Mouse (Mus musculus) heart, embryonic 13.5 days (tissue): ENCODE results near the gene Foxa3. TPM values are rescaled to one million over a fixed set of nuclear protein-coding genes. Genes with fewer than 3 reads are reported as not detected.

Experiments used
- ATAC-seq: fragments of 200-750 bp; cut with Nextera tagmentation; 2 replicates; pipeline ENCODE4 v1.8.0; 2017; ENCODE audit warnings: moderate TSS enrichment; ENCODE audit not compliant: insufficient number of reproducible peaks, low FRiP score, low TSS enrichment; ENCODE audit errors: extremely low read depth
- H3K27ac ChIP-seq: fragments of 300-500 bp; sonication (generic); replicated peaks from 2 replicates; pipeline ENCODE4 v1.5.1; 2015; ENCODE audit warnings: moderate library complexity, mild to moderate bottlenecking, inconsistent platforms
- H3K27me3 ChIP-seq: fragments of 300-500 bp; sonication (generic); replicated peaks from 2 replicates; pipeline ENCODE4 v1.6.1; 2015; ENCODE audit warnings: mild to moderate bottlenecking, inconsistent platforms
- H3K36me3 ChIP-seq: fragments of 300-500 bp; sonication (generic); 2 replicates; pipeline ENCODE4 v1.6.1; 2015; ENCODE audit warnings: mild to moderate bottlenecking, inconsistent platforms
- H3K4me1 ChIP-seq: fragments of 300-500 bp; sonication (generic); 2 replicates; pipeline ENCODE4 v1.6.1; 2015; ENCODE audit warnings: inconsistent platforms
- H3K4me2 ChIP-seq: fragments of 300-500 bp; sonication (generic); 2 replicates; pipeline ENCODE4 v1.6.1; 2015; ENCODE audit warnings: inconsistent platforms, mild to moderate bottlenecking, moderate library complexity
- H3K4me3 ChIP-seq: fragments of 300-500 bp; sonication (generic); 2 replicates; pipeline ENCODE4 v1.5.1; 2015; ENCODE audit warnings: moderate library complexity, mild to moderate bottlenecking, inconsistent platforms
- H3K9ac ChIP-seq: fragments of 300-500 bp; sonication (generic); 2 replicates; pipeline ENCODE4 v1.6.1; 2015; ENCODE audit warnings: inconsistent platforms, mild to moderate bottlenecking, moderate library complexity
- H3K9me3 ChIP-seq: fragments of 300-500 bp; sonication (generic); 2 replicates; pipeline ENCODE4 v1.6.1; 2016; ENCODE audit warnings: inconsistent platforms
- whole genome bisulfite sequencing: fragments of 180-500 bp; shearing (Covaris S2); methylation state at CpG from one replicate; pipeline ENCODE4 v1.1.7; 2015; ENCODE audit warnings: mixed read lengths; 5-methylcytosine and 5-hydroxymethylcytosine counted together
- polyA plus RNA-seq: library from polyadenylated mRNA; unstranded; fragments of >200 nt; fragmentation: Nextera tagmentation; extraction: Ambion mirVana; gene quantifications from 2 replicates; pipeline ENCODE4 v1.2.1, GENCODE M21; 2015

Foxa3 gene
- polyA plus RNA-seq, 1 experiment from 2014 or later = 0.25 TPM

GRCm38 (mm10) chr7:18970956-18971355, 52.4 kb downstream of the Foxa3 start:
- Histone ChIP-seq H3K36me3 (no peaks in the 10 kb centered on the region), H3K4me3 (no peak overlapping the region), H3K27me3 (peaks cover 31% of the 10 kb centered on the region), H3K4me2 (no peak overlapping the region), H3K9me3 (no peaks in the 10 kb centered on the region), H3K9ac (no peak overlapping the region), H3K27ac (no peak overlapping the region), H3K4me1 (no peaks in the 10 kb centered on the region)
- WGBS = 78% methylated on average over 3 of the region's 3 CpGs
- ATAC-seq = no peak

- no peaks in the 10 kb centered on the region for H3K36me3 ChIP-seq
- H3K4me3 ChIP-seq = no peak overlapping the region
- H3K4me2 ChIP-seq = no peak overlapping the region
- no peak for ATAC-seq
- H3K9ac ChIP-seq = no peak overlapping the region
- no peak overlapping the region for H3K27ac ChIP-seq
- peaks cover 50% of the 10 kb centered on the region for H3K27me3 ChIP-seq
- no peaks in the 10 kb centered on the region for H3K9me3 ChIP-seq
- peaks cover 12% of the 10 kb centered on the region for H3K4me1 ChIP-seq
- WGBS = 12% methylated on average over 8 of the region's 8 CpGs
Observed at GRCm38 (mm10) chr7:18967603-18968002, 55.7 kb downstream of the Foxa3 start.

DNA sequence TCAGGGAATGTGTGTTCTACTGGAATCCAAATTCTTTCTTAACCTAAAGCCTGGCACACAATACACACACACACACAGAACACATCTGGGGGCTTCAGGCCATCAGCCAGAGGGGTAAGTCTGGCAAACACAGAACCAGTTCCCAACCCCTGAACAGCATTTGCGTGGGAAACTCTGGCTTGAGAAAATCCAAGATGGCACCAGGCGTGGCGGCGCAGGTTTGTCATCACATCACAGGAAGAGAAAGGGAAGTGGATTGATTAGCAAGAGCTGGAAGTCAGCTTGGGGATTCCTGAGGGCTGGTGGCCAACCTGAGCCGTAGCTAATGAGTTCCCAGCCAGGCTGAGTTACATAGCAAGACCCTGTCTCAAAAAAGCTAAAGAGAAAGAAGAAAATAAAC, 58.0 kb downstream of the Foxa3 start:
- no peak overlapping the region for H3K4me2 ChIP-seq

DNA sequence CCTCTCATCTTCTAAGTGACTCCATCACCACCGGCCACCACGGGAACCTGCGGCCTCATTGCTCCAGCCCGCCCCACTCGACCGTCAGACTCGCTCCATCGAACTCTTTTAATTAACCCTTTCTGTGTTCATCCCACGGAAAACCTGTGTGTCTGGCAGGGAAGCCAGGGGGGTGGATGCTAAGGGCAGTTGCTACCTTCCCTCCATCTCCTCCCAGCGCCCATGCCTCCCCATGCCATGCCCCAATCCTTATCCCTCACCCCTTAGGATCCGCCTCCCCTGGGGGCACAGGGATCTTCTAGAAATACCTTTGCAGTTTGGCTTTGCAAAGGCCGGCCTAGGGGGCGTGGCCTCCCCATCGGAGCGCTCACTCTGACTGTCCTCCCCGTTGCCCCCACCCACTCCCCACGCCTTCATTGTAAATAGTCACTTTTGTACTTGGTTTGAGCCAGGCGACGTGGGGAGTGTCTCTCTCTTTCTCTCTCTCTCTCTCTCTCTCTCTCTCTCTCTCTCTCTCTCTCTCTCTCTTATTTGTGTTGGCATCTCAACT, 60.0 kb downstream of the Foxa3 start:
- Histone ChIP-seq H3K4me1 (peaks cover 32% of the 10 kb centered on the region), H3K4me2 (0 out of 2 replicates have a peak overlapping the region, but pooled peaks have one; percentile 57), H3K36me3 (no peaks in the 10 kb centered on the region), H3K4me3 (no peak overlapping the region), H3K9me3 (no peaks in the 10 kb centered on the region), H3K27ac (no peak overlapping the region), H3K27me3 (peaks cover 92% of the 10 kb centered on the region), H3K9ac (no peak overlapping the region)
- ATAC-seq = no peak
- 1% methylated on average over 19 of the region's 19 CpGs for WGBS

More for the DNA sequence above, 58.0 kb downstream of the Foxa3 start:
- peaks cover 73% of the 10 kb centered on the region for H3K27me3 ChIP-seq
- ATAC-seq = no peak
- H3K4me3 ChIP-seq = no peak overlapping the region
- no peaks in the 10 kb centered on the region for H3K9me3 ChIP-seq
- 69% methylated on average over 5 of the region's 5 CpGs for WGBS
- H3K9ac ChIP-seq = no peak overlapping the region
- no peaks in the 10 kb centered on the region for H3K36me3 ChIP-seq
- peaks cover 28% of the 10 kb centered on the region for H3K4me1 ChIP-seq
- H3K27ac ChIP-seq = no peak overlapping the region

Other genes starting within 250 kb of the Foxa3 start
- gene Psg19, start 225.0 kb downstream of the Foxa3 start, polyA plus RNA-seq = not detected in 2 replicates
- 0.09 TPM in 1 of 2 replicates, not detected in the other for gene Psg17, start 201.9 kb downstream of the Foxa3 start, polyA plus RNA-seq
- gene Mill2, start 183.6 kb downstream of the Foxa3 start, polyA plus RNA-seq = 0.16 and 0.18 TPM in 2 replicates
- 0.82 and 1.2 TPM in 2 replicates for gene Pglyrp1, start 152.2 kb downstream of the Foxa3 start, polyA plus RNA-seq
- 18.2 and 23.0 TPM in 2 replicates for gene Ccdc61, start 113.1 kb downstream of the Foxa3 start, polyA plus RNA-seq
- gene Nova2, start 97.7 kb downstream of the Foxa3 start, polyA plus RNA-seq = 0.52 and 0.60 TPM in 2 replicates
- not detected in 2 replicates for gene Nanos2, start 36.1 kb downstream of the Foxa3 start, polyA plus RNA-seq
- 1.8 and 1.9 TPM in 2 replicates for gene Mypop, start 32.3 kb downstream of the Foxa3 start, polyA plus RNA-seq
- 12.4 and 12.7 TPM in 2 replicates for gene Irf2bp1, start 19.5 kb downstream of the Foxa3 start, polyA plus RNA-seq
- 24.8 TPM in 2 replicates for gene Sympk, start 839 bp upstream of the Foxa3 start, polyA plus RNA-seq
- not detected in 2 replicates for gene Rsph6a, start 31.2 kb upstream of the Foxa3 start, polyA plus RNA-seq
- 11.3 and 13.9 TPM in 2 replicates for gene Dmwd, start 52.7 kb upstream of the Foxa3 start, polyA plus RNA-seq
- 19.3 and 20.0 TPM in 2 replicates for gene Dmpk, start 60.3 kb upstream of the Foxa3 start, polyA plus RNA-seq
- 5.9 and 6.0 TPM in 2 replicates for gene Six5, start 71.1 kb upstream of the Foxa3 start, polyA plus RNA-seq
- gene Gm4969, start 94.8 kb upstream of the Foxa3 start, polyA plus RNA-seq = 1.2 and 2.1 TPM in 2 replicates
- 8.0 and 8.6 TPM in 2 replicates for gene Fbxo46, start 96.3 kb upstream of the Foxa3 start, polyA plus RNA-seq
- 9.5 and 9.7 TPM in 2 replicates for gene Qpctl, start 125.8 kb upstream of the Foxa3 start, polyA plus RNA-seq
- gene Snrpd2, start 126.2 kb upstream of the Foxa3 start, polyA plus RNA-seq = 107 and 113 TPM in 2 replicates
- 9.9 and 14.6 TPM in 2 replicates for gene Gipr, start 142.6 kb upstream of the Foxa3 start, polyA plus RNA-seq
- gene Eml2, start 152.9 kb upstream of the Foxa3 start, polyA plus RNA-seq = 15.8 and 20.6 TPM in 2 replicates
- gene Gpr4, start 189.0 kb upstream of the Foxa3 start, polyA plus RNA-seq = 1.7 and 1.8 TPM in 2 replicates
- 35.2 and 38.4 TPM in 2 replicates for gene Opa3, start 204.8 kb upstream of the Foxa3 start, polyA plus RNA-seq
- gene Vasp, start 248.3 kb upstream of the Foxa3 start, polyA plus RNA-seq = 81.2 and 81.7 TPM in 2 replicates